Mouse (Mus musculus) cerebellum, adult (tissue): ENCODE measurements around the gene Tmem104.

Experiments
- ATAC-seq: cut with Nextera tagmentation; 2 replicates; pipeline ENCODE4 v1.9.2; 2017; ENCODE audit warnings: mild to moderate bottlenecking, moderate library complexity, mixed read lengths; ENCODE audit not compliant: insufficient number of reproducible peaks, low FRiP score, low TSS enrichment

The Tmem104 gene

DNA sequence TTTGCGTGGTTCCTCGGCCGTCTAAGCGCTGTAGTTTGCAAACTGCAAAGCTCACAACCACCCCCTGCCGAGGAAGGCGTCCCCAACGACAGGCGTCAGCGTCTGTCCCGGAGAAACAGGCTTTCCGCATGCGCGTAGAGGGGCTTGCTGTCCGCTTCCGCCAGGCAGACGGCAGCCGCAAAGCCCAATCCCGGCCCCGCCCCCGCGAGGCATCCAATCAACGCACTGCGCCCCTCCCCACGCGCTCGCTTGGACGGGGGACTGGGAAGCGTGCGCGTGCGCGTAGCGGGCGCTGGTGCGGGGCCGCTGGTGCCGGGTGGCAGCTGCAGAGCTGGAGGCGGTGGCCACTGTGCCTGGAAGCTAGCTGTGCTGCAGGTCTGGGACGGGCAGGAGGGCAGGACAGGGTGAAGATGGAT, at the start of gene Tmem104:
TSS of gene Tmem104 (plus strand) at position 264 of the 416 bp plus-strand sequence.
- peak; percentile 85 for ATAC-seq

DNA sequence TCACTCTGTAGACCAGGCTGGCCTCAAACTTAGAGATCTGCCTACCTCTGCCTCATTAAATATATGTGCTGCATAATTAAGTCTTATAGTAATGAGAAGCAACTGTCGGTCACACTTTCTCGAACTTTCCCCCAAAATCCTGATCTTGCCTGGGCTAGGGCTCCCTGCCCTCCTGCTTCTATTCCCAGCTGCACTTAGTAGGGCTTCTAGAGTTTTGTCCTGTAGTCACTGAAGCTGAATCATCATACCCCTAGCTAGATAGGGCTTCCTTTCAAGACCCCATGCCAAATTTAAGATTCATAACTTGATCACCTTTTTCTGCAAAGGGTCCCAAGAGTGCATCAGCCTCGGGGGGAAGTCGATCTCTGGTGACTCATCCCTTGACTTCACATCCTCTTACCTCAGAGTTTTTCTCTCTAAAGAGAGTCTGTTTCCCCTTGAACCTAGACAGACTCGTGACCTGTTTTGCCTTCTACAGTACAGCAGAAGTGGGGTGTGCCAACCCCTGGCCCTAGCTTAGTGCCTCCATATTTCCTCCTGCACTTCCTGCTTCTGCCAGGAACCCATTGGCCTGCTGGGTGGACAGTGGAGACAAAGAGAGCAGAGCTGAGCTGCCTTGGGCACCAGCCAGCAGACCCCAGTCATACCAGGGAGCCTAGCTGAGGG, 48.6 kb upstream of the Tmem104 start:
- ATAC-seq = no peak

DNA sequence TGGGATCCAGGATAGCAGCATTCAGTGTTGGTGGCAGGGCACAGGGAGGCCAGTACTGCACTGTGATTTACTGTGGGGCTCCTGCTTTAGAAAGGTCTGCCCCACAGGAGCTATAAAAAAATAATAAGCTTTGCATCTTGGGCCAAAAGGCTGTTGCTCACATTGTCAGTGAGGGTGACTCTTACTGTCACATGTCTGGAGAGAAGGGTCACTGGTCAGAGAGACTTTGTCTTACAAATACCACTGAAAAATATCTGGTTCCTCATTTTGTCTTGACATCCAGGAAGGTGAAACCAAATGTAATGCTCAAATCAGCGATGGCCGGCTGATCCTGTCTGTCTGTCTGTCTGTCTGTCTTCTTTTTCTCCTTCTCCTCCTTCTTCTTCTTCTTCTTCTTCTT, 45.3 kb upstream of the Tmem104 start:
- ATAC-seq = no peak

DNA sequence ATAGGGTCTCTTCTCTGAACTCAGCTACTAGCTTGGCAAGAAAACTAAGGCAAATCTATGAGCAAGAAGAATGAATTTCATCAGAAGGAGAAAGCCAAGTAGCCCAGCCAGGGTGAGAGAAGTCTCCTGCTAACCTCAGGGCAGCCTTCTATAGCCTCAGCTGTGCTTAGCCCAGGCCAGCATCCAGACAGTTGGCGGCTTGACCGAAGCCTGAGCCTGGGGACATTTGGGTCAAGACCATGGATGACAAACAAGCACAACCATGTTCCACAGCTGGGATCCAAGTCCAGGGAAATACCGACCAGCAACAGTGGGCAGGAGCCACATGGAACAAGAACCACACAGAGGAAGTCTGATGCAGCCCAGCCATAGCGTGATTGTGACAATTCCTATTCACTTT, 39.5 kb upstream of the Tmem104 start:
- no peak for ATAC-seq

DNA sequence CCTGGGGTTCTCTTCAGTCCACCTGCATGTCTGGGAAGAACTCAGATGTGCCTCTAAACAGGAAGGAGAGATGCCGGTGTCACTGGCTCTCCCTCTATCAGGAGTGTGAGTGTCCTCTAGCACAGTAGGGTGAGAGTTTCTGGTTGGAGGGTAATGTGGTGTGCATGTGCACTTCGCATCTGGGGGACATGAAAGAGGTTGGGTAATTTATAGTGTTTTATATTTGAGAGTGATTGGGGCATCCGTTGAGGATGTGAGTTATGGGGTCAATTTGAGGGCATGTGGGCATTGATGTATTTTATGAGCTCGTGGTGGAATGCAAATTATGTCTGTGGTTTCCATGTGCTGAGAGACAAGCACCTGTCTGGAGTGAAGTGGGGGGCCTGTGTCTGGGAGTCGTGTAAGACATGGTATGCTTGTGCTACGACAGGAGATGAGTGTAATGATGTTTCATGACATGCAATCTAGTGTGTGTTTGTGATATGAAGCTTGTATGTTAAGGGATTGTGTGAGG, 36.5 kb upstream of the Tmem104 start:
- ATAC-seq = no peak

DNA sequence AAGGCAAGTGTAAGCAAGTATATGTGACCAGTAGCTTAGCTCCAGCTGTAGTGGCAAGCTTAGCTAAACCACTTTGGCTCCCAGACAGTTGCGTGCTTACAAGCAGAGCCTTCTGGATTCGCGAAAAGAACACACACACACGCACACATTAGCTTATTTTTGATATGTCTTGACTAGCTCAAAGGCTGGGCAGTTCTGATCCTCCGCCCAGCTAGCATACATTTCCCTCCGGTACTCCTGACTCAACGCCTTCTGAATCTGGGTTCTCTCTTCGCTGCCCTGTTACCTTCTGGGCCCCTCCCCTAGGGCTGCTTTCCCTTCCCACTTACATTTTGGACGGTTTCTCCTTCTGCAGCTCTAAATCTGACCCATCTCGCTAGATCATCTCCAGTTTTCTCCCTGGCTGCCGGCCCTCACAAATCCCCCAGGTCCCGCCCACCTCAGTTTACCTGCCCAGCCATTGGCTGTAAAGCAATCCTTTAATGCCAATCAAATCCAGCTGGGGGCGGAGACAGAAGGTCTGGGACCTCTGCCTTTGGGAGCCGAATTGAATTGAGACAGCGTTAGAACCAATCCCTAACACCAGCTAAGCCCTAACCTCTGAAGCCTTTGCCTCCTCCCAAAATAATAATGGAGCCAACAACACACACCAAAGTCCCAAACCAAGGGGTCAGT, 35.4 kb upstream of the Tmem104 start:
- ATAC-seq = peak; percentile 61; the same call in 1 of the 2 replicates

DNA sequence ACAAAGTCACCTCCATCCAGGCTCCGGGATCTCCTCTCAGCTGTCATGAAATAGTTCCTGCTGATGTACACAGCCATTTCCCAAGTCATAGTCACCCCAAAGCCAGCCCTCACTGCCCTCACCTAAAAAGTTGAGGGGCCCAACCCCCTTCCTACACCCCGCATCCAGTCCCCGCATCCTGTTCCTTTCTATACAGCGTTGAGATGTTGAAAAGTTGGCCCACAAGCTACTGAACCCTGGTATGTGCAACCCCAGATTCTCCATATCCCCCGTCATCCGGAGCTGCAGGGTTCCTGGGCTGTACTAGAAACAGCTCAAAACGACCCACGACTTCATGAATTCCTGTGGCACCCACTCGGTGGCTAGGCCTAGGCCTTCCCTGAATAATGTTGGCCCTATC, 34.2 kb upstream of the Tmem104 start:
- no peak for ATAC-seq

DNA sequence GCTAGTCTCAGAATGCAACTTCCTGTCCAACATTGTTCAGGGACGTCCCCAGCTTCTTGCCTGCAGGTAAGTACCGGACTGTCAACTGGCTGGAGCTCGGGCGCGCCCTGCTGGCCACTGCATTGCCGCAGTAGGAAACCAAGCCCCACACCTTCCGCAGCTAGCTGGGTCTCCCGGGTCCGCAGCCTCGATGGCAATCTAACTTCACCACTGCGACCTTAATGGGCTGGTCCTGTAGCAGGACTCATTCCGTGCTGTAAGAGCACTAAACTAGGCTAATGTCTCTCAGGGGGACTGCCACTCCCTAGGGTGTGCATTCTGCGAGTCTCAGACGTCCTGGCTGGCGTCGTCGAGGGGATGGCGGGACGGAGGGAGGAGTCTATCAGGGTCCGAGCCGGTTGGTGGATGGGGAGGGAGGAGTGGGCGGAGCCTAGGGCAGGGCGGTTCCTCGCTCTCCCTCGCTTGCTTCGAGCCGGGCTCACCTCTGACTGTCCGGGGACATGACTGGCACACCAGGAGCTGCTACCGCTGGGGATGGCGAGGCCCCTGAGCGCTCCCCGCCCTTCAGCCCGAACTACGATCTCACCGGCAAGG, 33.5 kb upstream of the Tmem104 start:
- ATAC-seq = 0 out of 2 replicates have a peak, but pooled peaks have one; percentile 20

DNA sequence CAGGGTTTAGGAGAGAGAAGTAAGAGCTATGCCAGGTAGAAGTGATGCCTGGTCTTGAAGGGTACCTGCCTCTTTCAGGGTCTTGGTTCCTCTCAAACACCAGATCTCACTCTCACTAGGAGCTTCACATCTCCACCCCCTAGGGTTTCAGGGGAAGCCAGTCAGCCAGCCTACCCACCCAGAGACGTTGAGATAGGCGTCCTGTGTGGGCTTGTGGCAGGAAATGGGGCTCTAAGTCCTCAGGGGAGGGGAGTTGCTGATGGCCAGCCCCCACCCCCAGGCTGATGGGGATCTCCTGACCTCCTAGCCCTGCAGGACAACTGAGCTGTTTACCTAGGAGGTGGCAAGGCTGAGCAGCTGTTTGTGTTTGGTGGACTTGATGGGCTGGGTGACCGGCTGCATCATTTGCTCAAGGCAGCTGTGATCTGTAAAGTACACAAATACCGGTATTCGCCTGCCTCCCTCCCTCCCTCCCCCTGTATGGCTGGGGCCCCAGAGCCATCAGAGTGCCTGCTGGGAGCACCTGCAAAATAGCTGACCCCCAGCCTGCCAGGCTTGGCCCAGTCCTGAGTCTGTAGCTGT, 32.1 kb upstream of the Tmem104 start:
- no peak for ATAC-seq

DNA sequence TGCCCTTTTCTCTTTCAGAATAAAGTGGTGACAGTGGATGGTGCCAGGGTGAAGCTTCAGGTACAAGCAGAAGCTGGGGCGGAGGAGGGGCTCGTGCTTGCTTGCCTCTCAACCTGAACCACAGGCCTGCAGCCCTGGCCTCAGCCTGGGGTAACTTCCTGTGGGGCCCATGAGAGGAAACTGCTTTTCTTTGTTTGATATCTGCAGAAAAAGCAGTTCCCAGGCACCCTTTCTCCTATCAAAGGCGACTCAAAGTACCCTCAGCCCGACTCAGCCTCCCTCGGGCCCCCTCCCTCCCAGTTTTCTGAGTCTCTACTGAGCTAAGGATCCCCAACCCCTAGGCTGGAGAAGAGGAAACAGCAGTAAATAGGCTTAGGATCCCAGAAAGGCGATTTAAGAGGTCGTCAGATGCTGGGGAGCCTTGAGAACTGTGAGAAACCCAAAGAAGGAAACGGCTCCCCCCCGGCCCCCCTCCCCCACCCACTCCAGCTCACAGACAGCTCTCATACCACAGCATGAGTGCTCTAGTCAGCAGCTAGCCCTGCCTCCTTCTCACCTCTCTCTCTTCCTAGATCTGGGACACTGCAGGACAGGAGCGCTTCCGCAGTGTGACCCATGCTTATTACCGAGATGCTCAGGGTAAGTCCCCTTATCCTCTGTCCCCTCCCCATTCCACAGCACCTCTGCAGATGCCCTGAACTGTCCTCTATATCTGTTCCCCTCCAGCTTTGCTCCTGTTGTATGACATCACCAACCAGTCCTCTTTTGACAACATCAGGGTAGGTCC, 29.2 kb upstream of the Tmem104 start:
- ATAC-seq = no peak

DNA sequence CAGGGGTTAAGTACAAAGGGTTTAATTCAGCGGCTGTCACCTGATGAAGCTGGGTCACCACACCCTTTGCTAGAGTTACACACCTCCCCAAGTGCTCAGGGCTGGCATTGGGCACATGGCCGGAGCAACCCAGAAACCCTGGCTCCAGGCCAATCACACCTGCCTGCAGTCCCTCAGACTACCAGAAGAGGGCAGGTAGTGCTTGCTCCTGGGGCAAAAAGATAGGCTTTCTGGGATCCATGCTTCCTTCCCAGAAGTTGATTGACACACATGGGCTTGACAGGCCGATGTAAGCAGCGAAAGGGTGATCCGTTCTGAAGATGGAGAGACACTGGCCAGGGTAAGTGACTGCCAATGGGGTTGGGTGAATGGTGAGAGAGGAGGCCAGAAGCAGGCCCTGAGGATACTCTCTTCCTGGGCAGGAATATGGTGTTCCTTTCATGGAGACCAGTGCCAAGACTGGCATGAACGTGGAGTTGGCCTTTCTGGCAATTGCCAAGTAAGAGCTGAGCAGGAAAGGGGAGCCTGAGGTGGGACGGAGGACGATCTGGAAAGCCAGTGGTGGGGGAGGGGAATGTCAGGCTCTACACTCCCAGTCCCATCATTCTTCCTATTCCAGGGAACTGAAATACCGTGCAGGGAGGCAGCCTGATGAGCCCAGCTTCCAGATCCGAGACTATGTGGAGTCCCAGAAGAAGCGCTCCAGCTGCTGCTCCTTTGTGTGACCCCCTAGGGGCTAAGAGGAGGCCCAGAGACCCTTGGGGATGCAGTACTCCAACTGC, 27.1 kb upstream of the Tmem104 start:
- no peak for ATAC-seq

DNA sequence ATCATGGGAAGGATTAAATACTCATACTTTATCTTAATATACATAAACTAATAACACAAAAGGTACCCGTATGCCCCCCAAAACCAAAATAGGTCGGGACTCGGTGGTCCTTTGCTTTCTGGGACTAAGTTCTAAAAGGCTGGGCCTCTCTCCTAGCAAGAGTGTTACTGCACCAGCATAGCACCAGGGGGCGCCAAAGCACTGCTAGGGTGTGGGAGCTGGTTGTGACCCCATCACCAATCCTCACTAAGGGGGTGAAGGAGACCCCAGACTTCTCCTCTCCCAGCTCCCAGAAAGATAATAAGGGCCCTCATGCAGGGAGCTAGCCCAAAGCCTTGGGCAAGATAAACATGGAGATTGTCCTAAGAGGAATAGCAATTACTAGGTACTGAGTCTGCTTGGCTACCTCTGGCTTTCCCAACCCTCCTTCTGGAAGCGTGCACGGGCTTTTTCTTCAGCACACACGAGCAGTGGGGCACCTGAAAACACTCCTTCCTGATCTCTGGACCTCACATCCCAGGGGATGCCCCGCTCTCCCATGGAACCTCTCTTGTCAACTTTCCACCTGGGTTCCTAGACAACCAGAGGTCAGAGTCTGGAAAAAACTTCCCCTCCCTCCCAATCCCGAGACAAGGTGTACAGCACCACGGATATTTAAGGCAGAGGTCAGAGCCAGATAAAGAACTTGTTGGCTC, 26.3 kb upstream of the Tmem104 start:
- no peak for ATAC-seq

DNA sequence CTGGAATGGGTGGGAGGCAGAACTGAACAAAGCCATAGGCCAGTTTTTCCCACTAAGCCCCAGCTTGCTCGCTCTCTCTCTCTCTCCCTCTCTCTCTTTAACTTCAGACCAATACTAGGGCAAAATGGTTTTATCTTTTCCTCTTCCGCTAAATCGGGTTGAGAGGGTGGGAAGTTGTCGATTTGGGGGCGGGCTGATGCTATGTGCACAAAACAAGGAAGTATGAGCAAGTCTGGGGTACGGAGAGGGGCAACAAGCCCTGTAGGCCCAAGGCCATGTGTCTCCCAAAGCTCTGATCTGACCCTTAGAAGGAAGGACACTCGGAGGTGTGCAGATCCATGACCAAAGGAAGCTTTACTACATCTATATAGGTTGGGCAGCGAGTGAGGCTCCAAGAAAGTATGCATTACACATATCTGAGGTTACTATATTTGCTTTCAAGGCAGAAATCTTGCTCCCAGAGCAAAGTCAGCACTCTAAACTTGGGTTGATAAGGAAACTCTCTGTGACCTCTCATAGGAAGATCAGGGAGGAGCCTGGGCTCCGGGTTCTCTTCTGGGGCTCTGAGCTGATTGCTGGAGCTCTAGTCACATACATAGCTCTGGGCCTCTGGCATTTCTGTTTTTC, 25.6 kb upstream of the Tmem104 start:
- no peak for ATAC-seq

DNA sequence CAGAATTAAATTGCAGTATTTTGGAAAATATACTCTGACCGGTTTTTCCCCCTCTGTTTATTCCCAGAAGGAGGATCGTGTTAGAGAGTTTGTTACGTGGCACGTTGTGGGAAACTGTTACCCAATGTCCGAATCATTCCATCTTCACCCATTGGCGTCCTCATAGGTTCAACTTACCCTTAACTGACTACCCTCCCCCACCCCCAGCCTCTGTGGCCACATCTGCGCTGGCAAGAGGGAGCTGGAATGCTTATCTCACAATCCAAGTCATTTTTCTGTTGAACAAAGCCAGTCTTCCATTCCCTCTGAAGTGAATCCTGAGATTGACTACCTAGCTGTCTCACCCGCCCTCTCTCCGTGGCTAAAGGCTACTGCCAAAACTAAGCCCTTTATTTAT, 25.1 kb upstream of the Tmem104 start:
- ATAC-seq = no peak

DNA sequence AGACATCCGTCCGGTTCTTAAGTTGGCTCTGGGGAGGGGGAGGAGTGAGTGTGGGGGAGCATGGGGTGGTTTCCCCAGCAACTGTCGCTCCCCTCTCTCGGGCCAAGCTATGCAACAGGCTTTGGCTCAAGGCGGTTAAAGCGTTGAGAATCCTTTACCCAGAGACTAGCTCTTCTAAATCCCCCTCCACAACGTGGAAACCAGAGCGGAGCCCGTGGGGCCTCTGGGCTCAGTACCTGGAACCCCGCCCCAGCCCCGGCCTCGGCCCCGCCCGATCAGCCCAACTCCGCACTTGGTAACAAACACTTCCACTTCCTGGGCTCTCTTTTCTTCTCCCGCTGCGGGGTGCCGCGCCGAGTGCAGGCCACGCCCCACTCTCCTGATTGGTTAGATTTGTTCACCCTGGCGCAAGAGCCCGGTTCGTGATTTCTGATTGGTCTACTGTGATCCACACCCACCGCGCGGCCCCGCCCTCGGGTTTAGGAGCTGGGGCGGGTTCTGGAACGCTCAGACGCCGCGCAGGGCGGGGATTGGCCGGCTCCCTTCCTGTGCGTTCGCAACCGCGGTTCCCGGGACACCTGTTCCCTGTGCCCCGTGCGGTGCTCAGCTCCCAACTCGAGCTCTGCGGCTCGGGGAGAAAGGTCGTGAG, 24.3 kb upstream of the Tmem104 start, which contains the start of gene Slc9a3r1:
TSS of gene Slc9a3r1 (plus strand) at position 510 of the 649 bp plus-strand sequence.
- ATAC-seq = peak; percentile 82

DNA sequence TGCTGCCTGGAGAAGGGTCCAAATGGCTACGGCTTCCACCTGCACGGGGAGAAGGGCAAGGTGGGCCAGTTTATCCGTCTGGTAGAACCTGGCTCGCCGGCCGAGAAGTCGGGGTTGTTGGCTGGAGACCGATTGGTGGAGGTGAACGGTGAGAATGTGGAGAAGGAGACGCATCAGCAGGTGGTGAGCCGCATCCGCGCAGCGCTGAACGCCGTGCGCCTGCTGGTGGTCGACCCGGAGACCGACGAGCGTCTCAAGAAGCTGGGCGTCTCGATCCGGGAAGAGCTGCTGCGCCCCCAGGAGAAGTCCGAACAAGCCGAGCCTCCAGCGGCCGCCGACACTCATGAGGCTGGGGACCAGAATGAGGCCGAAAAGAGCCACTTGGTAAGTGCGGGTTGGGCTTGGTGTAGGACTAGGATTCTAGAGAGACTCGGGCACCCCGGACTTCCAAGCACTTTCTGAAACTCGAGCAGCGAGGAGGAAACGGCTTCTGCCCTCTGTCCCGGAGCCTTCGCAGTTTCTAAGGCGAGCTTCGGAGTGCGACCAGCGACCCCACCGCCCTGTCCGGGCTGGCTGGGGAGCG, 23.6 kb upstream of the Tmem104 start:
- no peak for ATAC-seq

DNA sequence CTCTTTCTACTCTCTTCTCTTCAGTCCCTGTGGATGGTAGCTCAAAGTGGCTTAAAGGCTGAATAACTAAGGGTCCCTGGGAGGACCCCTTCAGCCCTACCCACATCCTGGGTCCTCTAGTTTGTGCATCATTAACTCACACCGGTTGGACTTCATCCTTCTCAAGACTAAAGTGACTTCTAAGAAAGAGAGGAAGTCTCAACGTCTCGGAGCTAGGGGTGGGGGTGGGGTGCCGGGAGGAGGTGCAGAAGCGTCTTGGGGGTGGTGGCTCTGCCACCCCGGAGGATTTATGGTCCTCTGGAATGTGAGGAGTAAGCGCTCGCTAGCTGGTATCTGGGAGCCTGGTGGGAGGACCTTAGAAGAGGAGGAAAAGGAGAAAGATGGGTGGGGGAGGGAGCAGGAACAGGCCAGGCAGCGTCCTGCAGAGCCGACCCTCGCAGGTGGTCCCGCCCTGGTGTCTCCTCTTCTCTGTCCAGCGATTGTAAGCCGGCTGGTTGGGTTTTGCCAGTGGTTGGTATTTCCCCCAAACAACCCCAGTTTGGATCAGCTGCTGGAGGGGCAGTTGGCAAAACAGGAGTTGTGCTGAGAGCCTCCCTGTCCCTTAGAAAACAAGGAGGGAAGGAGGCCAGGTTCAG, 22.8 kb upstream of the Tmem104 start:
- ATAC-seq = no peak
